Mouse (Mus musculus): ENCODE data around the gene P3h4.

The P3h4 gene

GRCm38 (mm10) chr11:100414021-100414913 is at the start of gene P3h4:
TSS of gene P3h4 (minus strand) at chr11:100414836.
- DNase-seq = peak; percentile 87

- no peak for DNase-seq
Measured at GRCm38 (mm10) chr11:100462699-100463098, 48.1 kb upstream of the P3h4 start.

GRCm38 (mm10) chr11:100457711-100458110 is 43.1 kb upstream of the P3h4 start:
- no peak for DNase-seq

GRCm38 (mm10) chr11:100457247-100457646 is 42.6 kb upstream of the P3h4 start:
- DNase-seq = no peak

- DNase-seq = no peak
Measured at GRCm38 (mm10) chr11:100442625-100443024, 28.0 kb upstream of the P3h4 start.

GRCm38 (mm10) chr11:100441797-100442196 is 27.2 kb upstream of the P3h4 start, which contains the start of the genes Nt5c3b and Klhl10:
TSS of gene Nt5c3b (minus strand) at chr11:100441808.
TSS of gene Klhl10 (plus strand) at chr11:100441917.
- DNase-seq = no peak

GRCm38 (mm10) chr11:100440691-100441522 is 26.3 kb upstream of the P3h4 start:
- peak; percentile 82 for DNase-seq

GRCm38 (mm10) chr11:100437901-100438300 is 23.3 kb upstream of the P3h4 start:
- no peak for DNase-seq

- no peak for DNase-seq
Measured at GRCm38 (mm10) chr11:100435678-100436246, 21.1 kb upstream of the P3h4 start.

- DNase-seq = no peak
Measured at GRCm38 (mm10) chr11:100432002-100432401, 17.4 kb upstream of the P3h4 start.

GRCm38 (mm10) chr11:100430052-100430451 is 15.4 kb upstream of the P3h4 start:
- DNase-seq = no peak

- DNase-seq = no peak
Measured at GRCm38 (mm10) chr11:100428612-100429199, 14.1 kb upstream of the P3h4 start.

GRCm38 (mm10) chr11:100426820-100427219 is 12.2 kb upstream of the P3h4 start:
- no peak for DNase-seq

GRCm38 (mm10) chr11:100425851-100426250 is 11.2 kb upstream of the P3h4 start:
- DNase-seq = peak; percentile 69

GRCm38 (mm10) chr11:100423836-100424235 is 9.2 kb upstream of the P3h4 start:
- no peak for DNase-seq

GRCm38 (mm10) chr11:100421537-100421936 is 6.9 kb upstream of the P3h4 start:
- DNase-seq = no peak

GRCm38 (mm10) chr11:100414914-100415822 is 532 bp upstream of the P3h4 start, which contains the start of gene Fkbp10:
TSS of gene Fkbp10 (plus strand) at chr11:100415697.
- DNase-seq = no peak

GRCm38 (mm10) chr11:100413541-100413940 is 1.1 kb downstream of the P3h4 start:
- no peak for DNase-seq

- DNase-seq = no peak
Measured at GRCm38 (mm10) chr11:100411736-100412135, 2.9 kb downstream of the P3h4 start.

GRCm38 (mm10) chr11:100409686-100410085 is 5.0 kb downstream of the P3h4 start:
- no peak for DNase-seq

GRCm38 (mm10) chr11:100408835-100409462 is 5.7 kb downstream of the P3h4 start:
- DNase-seq = no peak

Data from cerebellum, adult 8-10 months (tissue).